Mouse (Mus musculus): Measurements from ENCODE around the gene Vps50.
"Not testable (repeated sequence)": the region's sequence is repeated elsewhere in the genome, so short reads cannot be mapped to it uniquely, and the experiment has no call there.

Gene Vps50

GRCm38 (mm10) chr6:3536048-3536447, 37.9 kb downstream of the Vps50 start:
- DNase-seq (ENCODE audit: low spot score) = no peak

GRCm38 (mm10) chr6:3539470-3539869, 41.3 kb downstream of the Vps50 start:
- DNase-seq (ENCODE audit: low spot score) = no peak

- DNase-seq (ENCODE audit: low spot score) = no peak
Observed at GRCm38 (mm10) chr6:3543862-3544261, 45.7 kb downstream of the Vps50 start.

GRCm38 (mm10) chr6:3544970-3545369, 46.8 kb downstream of the Vps50 start:
- no peak for DNase-seq (ENCODE audit: low spot score)

GRCm38 (mm10) chr6:3548959-3549358, 50.8 kb downstream of the Vps50 start:
- no peak for DNase-seq (ENCODE audit: low spot score)

- DNase-seq (ENCODE audit: low spot score) = no peak
Observed at GRCm38 (mm10) chr6:3549992-3550391, 51.8 kb downstream of the Vps50 start.

GRCm38 (mm10) chr6:3552681-3553080, 54.5 kb downstream of the Vps50 start:
- DNase-seq (ENCODE audit: low spot score) = not testable (repeated sequence)

- no peak for DNase-seq (ENCODE audit: low spot score)
Observed at GRCm38 (mm10) chr6:3557177-3557576, 59.0 kb downstream of the Vps50 start.

- DNase-seq (ENCODE audit: low spot score) = no peak
Observed at GRCm38 (mm10) chr6:3560009-3560408, 61.8 kb downstream of the Vps50 start.

- DNase-seq (ENCODE audit: low spot score) = no peak
Observed at GRCm38 (mm10) chr6:3562301-3562700, 64.1 kb downstream of the Vps50 start.

GRCm38 (mm10) chr6:3564118-3564517, 65.9 kb downstream of the Vps50 start:
- not testable (repeated sequence) for DNase-seq (ENCODE audit: low spot score)

- DNase-seq (ENCODE audit: low spot score) = no peak
Observed at GRCm38 (mm10) chr6:3565005-3565404, 66.8 kb downstream of the Vps50 start.

GRCm38 (mm10) chr6:3565667-3566066, 67.5 kb downstream of the Vps50 start:
- no peak for DNase-seq (ENCODE audit: low spot score)

GRCm38 (mm10) chr6:3567071-3567610, 69.0 kb downstream of the Vps50 start:
- no peak for DNase-seq (ENCODE audit: low spot score)

GRCm38 (mm10) chr6:3572221-3572815, 74.1 kb downstream of the Vps50 start:
- DNase-seq (ENCODE audit: low spot score) = no peak

- DNase-seq (ENCODE audit: low spot score) = no peak
Observed at GRCm38 (mm10) chr6:3573787-3574186, 75.6 kb downstream of the Vps50 start.

- DNase-seq (ENCODE audit: low spot score) = no peak
Observed at GRCm38 (mm10) chr6:3585402-3585801, 87.2 kb downstream of the Vps50 start.

- DNase-seq (ENCODE audit: low spot score) = no peak
Observed at GRCm38 (mm10) chr6:3590289-3590904, 92.2 kb downstream of the Vps50 start.

- DNase-seq (ENCODE audit: low spot score) = no peak
Observed at GRCm38 (mm10) chr6:3594246-3594645, 96.1 kb downstream of the Vps50 start.

- DNase-seq (ENCODE audit: low spot score) = no peak
Observed at GRCm38 (mm10) chr6:3612827-3613226, 114.6 kb downstream of the Vps50 start.

- not testable (repeated sequence) for DNase-seq (ENCODE audit: low spot score)
Observed at GRCm38 (mm10) chr6:3620428-3621387, 122.5 kb downstream of the Vps50 start.
